Mouse (Mus musculus) kidney, embryonic 16.5 days (tissue): ENCODE results near the gene Sprr2k. TPM values are rescaled to one million over a fixed set of nuclear protein-coding genes. Genes with fewer than 3 reads are reported as not detected.
"Not testable (repeated sequence)": the region's sequence is repeated elsewhere in the genome, so short reads cannot be mapped to it uniquely, and the experiment has no call there.

Source experiments
- ATAC-seq: fragments of 200-750 bp; cut with Nextera tagmentation; 2 replicates; pipeline ENCODE4 v1.8.0; 2017; ENCODE audit warnings: moderate TSS enrichment; ENCODE audit not compliant: low FRiP score, low TSS enrichment
- H3K27ac ChIP-seq: fragments of 300-500 bp; sonication (generic); 2 replicates; pipeline ENCODE4 v1.5.1; 2014; ENCODE audit warnings: low read length
- H3K27me3 ChIP-seq: fragments of 300-500 bp; sonication (generic); 2 replicates; pipeline ENCODE4 v1.6.1; 2014; ENCODE audit warnings: low read length, control low read depth, mixed read lengths; ENCODE audit not compliant: insufficient read depth
- H3K36me3 ChIP-seq: fragments of 300-500 bp; sonication (generic); 2 replicates; pipeline ENCODE4 v1.6.1; 2014; ENCODE audit warnings: low read length, control low read depth, mixed read lengths; ENCODE audit not compliant: insufficient read depth
- H3K4me1 ChIP-seq: fragments of 300-500 bp; sonication (generic); 2 replicates; pipeline ENCODE4 v1.6.1; 2014; ENCODE audit warnings: low read length, control low read depth, mixed read lengths; ENCODE audit not compliant: insufficient read depth
- H3K4me2 ChIP-seq: fragments of 300-500 bp; sonication (generic); replicated peaks from 2 replicates; pipeline ENCODE4 v1.6.1; 2014; ENCODE audit warnings: low read depth, low read length
- H3K4me3 ChIP-seq: fragments of 300-500 bp; sonication (generic); 2 replicates; pipeline ENCODE4 v1.5.1; 2014; ENCODE audit warnings: mild to moderate bottlenecking, low read length
- H3K9ac ChIP-seq: fragments of 300-500 bp; sonication (generic); replicated peaks from 2 replicates; pipeline ENCODE4 v1.6.1; 2014; ENCODE audit warnings: low read length
- H3K9me3 ChIP-seq: fragments of 300-500 bp; sonication (generic); 2 replicates; pipeline ENCODE4 v1.6.1; 2016; ENCODE audit warnings: low read length, control low read depth
- WGBS: fragments of 180-500 bp; shearing (Covaris S2); extraction: QIAGEN DNeasy Blood & Tissue Kit; methylation state at CpG from one replicate; pipeline ENCODE4 v1.1.7; 2014; 5-methylcytosine and 5-hydroxymethylcytosine counted together
- polyA plus RNA-seq: library from polyadenylated mRNA; unstranded; fragments of >200 nt; fragmentation: Nextera tagmentation; extraction: Ambion mirVana; gene quantifications from 2 replicates; pipeline ENCODE4 v1.2.1, GENCODE M21; 2015

Gene Sprr2k
- polyA plus RNA-seq, 1 experiment from 2014 or later: not detected

DNA sequence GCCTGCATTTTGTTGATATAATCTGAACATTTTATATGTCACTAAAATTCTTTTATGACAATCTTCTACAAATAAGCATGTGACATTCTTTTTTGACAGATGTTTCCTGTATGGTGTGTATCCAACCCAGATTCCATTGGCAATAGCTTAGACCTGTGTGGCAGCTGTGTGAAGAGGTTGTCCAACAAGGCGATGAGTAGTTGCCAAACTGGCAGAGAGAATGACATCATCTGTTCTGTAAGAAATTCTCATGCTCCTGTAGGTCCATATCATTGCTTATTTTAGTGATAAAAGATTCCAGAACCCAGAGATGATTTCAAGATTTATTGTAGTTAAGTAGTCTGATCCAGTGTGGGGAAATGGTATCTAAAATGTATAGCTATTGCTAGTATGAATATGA, 34.2 kb downstream of the Sprr2k start:
- ATAC-seq: no peak
- WGBS: 82% methylated on average over 1 of the region's 1 CpGs
- Histone ChIP-seq H3K4me1 (no peaks in the 10 kb centered on the region), H3K27me3 (no peaks in the 10 kb centered on the region), H3K36me3 (no peaks in the 10 kb centered on the region), H3K4me2 (no peak overlapping the region), H3K4me3 (no peak overlapping the region), H3K9ac (no peak overlapping the region), H3K27ac (no peak overlapping the region), H3K9me3 (no peaks in the 10 kb centered on the region)

GRCm38 (mm10) chr3:92467424-92467823, 35.0 kb downstream of the Sprr2k start:
- Histone ChIP-seq H3K4me2 (no peak overlapping the region), H3K36me3 (no peaks in the 10 kb centered on the region), H3K4me3 (no peak overlapping the region), H3K27ac (no peak overlapping the region), H3K27me3 (no peaks in the 10 kb centered on the region), H3K9me3 (no peaks in the 10 kb centered on the region), H3K9ac (no peak overlapping the region), H3K4me1 (no peaks in the 10 kb centered on the region)
- no peak for ATAC-seq

DNA sequence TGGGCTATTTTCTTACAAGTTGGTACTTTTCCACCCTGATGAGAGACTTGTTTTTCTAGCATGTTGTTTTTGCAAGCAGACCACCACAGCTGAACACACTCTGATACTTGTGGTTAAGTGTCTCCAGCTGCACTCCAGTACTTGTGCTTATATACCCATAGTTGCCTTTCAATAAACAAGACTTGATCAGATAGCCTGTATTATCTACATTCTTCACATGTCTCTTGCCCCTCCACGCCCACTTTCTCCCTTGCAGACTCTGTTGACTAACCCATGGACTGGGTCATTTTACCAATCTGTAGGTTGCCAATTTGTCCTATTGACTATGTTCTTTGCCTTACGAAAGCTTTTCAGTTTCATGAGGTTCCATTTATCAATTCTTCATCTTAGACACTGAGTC, 37.7 kb downstream of the Sprr2k start:
- H3K36me3 ChIP-seq: no peaks in the 10 kb centered on the region
- no peak for ATAC-seq
- H3K27me3 ChIP-seq: no peaks in the 10 kb centered on the region
- H3K9ac ChIP-seq: no peak overlapping the region
- no peaks in the 10 kb centered on the region for H3K4me1 ChIP-seq
- 84% methylated on average over 2 of the region's 2 CpGs for WGBS
- no peaks in the 10 kb centered on the region for H3K9me3 ChIP-seq
- H3K4me3 ChIP-seq: no peak overlapping the region
- H3K27ac ChIP-seq: no peak overlapping the region
- H3K4me2 ChIP-seq: no peak overlapping the region

- ATAC-seq, H3K4me1 ChIP-seq, H3K9me3 ChIP-seq, H3K4me2 ChIP-seq, H3K9ac ChIP-seq, H3K36me3 ChIP-seq, H3K27me3 ChIP-seq, H3K4me3 ChIP-seq, H3K27ac ChIP-seq: not testable (repeated sequence)
Measured at GRCm38 (mm10) chr3:92481249-92481648, 48.9 kb downstream of the Sprr2k start.

Other genes with a start within 250 kb of the Sprr2k start
- gene Sprr2a1, start 216.8 kb upstream of the Sprr2k start, polyA plus RNA-seq: 0.12 TPM in 1 of 2 replicates, not detected in the other
- gene Sprr2a2, start 216.7 kb upstream of the Sprr2k start, polyA plus RNA-seq: 2.8 and 3.6 TPM in 2 replicates
- 0.49 and 0.69 TPM in 2 replicates for gene Sprr2a3, start 147.2 kb upstream of the Sprr2k start, polyA plus RNA-seq
- not detected in 2 replicates for gene Sprr2b, start 116.0 kb upstream of the Sprr2k start, polyA plus RNA-seq
- gene Sprr2d, start 93.4 kb upstream of the Sprr2k start, polyA plus RNA-seq: not detected in 2 replicates
- not detected in 2 replicates for gene Sprr2e, start 80.4 kb upstream of the Sprr2k start, polyA plus RNA-seq
- 38.9 and 39.7 TPM in 2 replicates for gene Sprr2f, start 67.4 kb upstream of the Sprr2k start, polyA plus RNA-seq
- not detected in 2 replicates for gene Sprr2h, start 46.9 kb upstream of the Sprr2k start, polyA plus RNA-seq
- not detected in 2 replicates for gene Sprr2i, start 24.6 kb upstream of the Sprr2k start, polyA plus RNA-seq
- not detected in 2 replicates for gene Sprr2j-ps, start 14.5 kb upstream of the Sprr2k start, polyA plus RNA-seq
- gene Gm9774, start 3.2 kb upstream of the Sprr2k start, polyA plus RNA-seq: 8.3 and 22.7 TPM in 2 replicates
- gene Sprr1b, start 6.2 kb downstream of the Sprr2k start, polyA plus RNA-seq: 0.30 TPM in 1 of 2 replicates, not detected in the other
- not detected in 2 replicates for gene Sprr3, start 26.1 kb downstream of the Sprr2k start, polyA plus RNA-seq
- gene Sprr1a, start 53.3 kb downstream of the Sprr2k start, polyA plus RNA-seq: 45.9 TPM in 2 replicates
- gene Sprr4, start 67.9 kb downstream of the Sprr2k start, polyA plus RNA-seq: not detected in 2 replicates
- not detected in 2 replicates for gene 2310046K23Rik, start 101.9 kb downstream of the Sprr2k start, polyA plus RNA-seq
- 0.64 and 1.4 TPM in 2 replicates for gene Ivl, start 141.2 kb downstream of the Sprr2k start, polyA plus RNA-seq
- not detected in 2 replicates for gene Smcp, start 156.4 kb downstream of the Sprr2k start, polyA plus RNA-seq
- gene 2210017I01Rik, start 174.9 kb downstream of the Sprr2k start, polyA plus RNA-seq: not detected in 2 replicates
- gene Lce6a, start 189.1 kb downstream of the Sprr2k start, polyA plus RNA-seq: not detected in 2 replicates
- not detected in 2 replicates for gene Lce1a1, start 215.7 kb downstream of the Sprr2k start, polyA plus RNA-seq
- gene Lce1b, start 224.3 kb downstream of the Sprr2k start, polyA plus RNA-seq: not detected in 2 replicates
- not detected in 2 replicates for gene Lce1a2, start 237.7 kb downstream of the Sprr2k start, polyA plus RNA-seq
- not detected in 2 replicates for gene Lce1c, start 246.7 kb downstream of the Sprr2k start, polyA plus RNA-seq